In the genomic region with DNA sequence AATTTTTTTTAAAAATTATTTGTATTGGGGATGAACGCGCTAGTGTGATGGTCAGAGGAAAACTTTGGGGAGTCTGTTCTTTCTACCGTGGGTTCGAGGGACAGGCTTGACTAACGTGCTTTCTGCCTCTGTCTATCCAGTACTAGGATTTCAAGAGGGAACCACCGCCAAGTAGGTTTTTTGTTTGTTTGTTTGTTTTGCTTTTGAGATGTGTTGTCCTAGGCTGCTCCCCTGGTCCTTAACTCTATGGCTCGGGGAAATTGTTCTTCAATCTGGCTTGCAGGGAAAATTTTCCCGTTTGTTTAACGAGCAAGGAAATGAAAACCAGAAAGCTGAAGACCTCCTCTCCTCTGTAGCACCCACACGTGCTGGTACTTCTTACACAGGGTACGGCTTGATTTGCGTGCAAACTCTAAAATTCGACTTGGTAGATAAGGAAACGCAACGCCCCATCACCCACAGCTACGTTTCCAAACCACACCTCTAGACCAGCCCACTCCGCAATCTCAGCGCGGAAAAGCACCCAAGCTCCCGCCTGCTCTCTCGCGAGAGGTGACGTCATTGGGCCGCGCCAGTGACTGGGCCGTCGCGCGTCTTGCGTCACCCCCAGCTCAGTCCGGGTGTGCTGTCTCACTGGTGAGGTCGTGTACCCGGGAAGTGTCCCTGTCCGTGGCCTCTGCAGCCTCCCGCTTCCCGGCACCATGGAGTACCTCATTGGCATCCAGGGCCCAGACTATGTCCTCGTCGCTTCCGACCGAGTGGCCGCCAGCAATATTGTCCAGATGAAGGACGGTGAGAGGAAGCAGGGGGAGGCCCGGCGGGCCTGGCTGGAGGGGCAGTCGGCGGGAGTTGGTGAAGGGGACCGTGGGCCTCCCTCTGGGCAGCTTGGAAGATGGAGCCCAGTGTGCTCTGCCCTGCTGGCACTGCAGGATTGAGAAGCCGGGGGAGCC, we compare ENCODE assay signal across 8 mouse cellular contexts. TPM values are rescaled to one million over a fixed set of nuclear protein-coding genes. Genes with fewer than 3 reads are reported as not detected.
A peak's percentile ranks its signal among the peaks of the same experiment; 100 is the strongest.
DNase-seq lines count a peak whose midpoint lies in the region; ATAC-seq and TF ChIP-seq lines count a peak whose summit lies in the region.

A gene (plus strand): TSS at position 577 of the 950 bp plus-strand sequence.

- peak; percentile 71; the same call in 1 of the 2 replicates for TF ChIP-seq EP300 in ES-Bruce4 (IDR thresholded peaks at IDR 0.05; ENCODE audit: insufficient read depth, low read depth, low read length)
- peak; percentile 87 for TF ChIP-seq EP300 in liver, postnatal 0 days (IDR thresholded peaks at IDR 0.05; ENCODE audit: low read depth)

- no peaks in the 10 kb centered on the region for H3K27me3 ChIP-seq in ES-Bruce4 (ENCODE audit: control insufficient read depth, insufficient read depth, low read length, poor library complexity, severe bottlenecking)
- peaks cover 5% of the 10 kb centered on the region; the same call in 1 of the 2 replicates for H3K27me3 ChIP-seq in forebrain, embryonic 13.5 days
- H3K27me3 ChIP-seq in liver, postnatal 0 days (ENCODE audit: insufficient read depth, low read length), result no peaks in the 10 kb centered on the region
- no peaks in the 10 kb centered on the region for H3K27me3 ChIP-seq in neural tube, embryonic 14.5 days (ENCODE audit: control insufficient read depth, insufficient read depth, low read length)

- no peaks in the 10 kb centered on the region for H3K4me1 ChIP-seq in ES-Bruce4 (ENCODE audit: control insufficient read depth, insufficient read depth, low read length)
- peaks cover 17% of the 10 kb centered on the region for H3K4me1 ChIP-seq in forebrain, embryonic 13.5 days
- peaks cover 2% of the 10 kb centered on the region; the same call in 1 of the 2 replicates for H3K4me1 ChIP-seq in liver, postnatal 0 days (ENCODE audit: insufficient read depth)
- H3K4me1 ChIP-seq in neural tube, embryonic 14.5 days (ENCODE audit: control insufficient read depth, insufficient read depth, low read length), result peaks cover 6% of the 10 kb centered on the region; the same call in 1 of the 2 replicates

- H3K9ac ChIP-seq in ES-Bruce4 (ENCODE audit: low read depth, poor library complexity, severe bottlenecking), result peak within 1 kb of the TSS; percentile 91
- peak within 1 kb of the TSS; percentile 99 for H3K9ac ChIP-seq in forebrain, embryonic 13.5 days
- H3K9ac ChIP-seq in liver, postnatal 0 days (replicated peaks), result peak within 1 kb of the TSS; percentile 98
- peak within 1 kb of the TSS; percentile 98 for H3K9ac ChIP-seq in neural tube, embryonic 14.5 days (replicated peaks; ENCODE audit: low read depth, low read length)

- no peaks in the 10 kb centered on the region for H3K36me3 ChIP-seq in ES-Bruce4 (ENCODE audit: control insufficient read depth, insufficient read depth, low read length, poor library complexity, severe bottlenecking)
- H3K36me3 ChIP-seq in forebrain, embryonic 13.5 days (ENCODE audit: poor library complexity, severe bottlenecking), result no peaks in the 10 kb centered on the region
- H3K36me3 ChIP-seq in liver, postnatal 0 days (replicated peaks; ENCODE audit: insufficient read depth, low read length), result no peaks in the 10 kb centered on the region; the same call in 1 of the 2 replicates
- no peaks in the 10 kb centered on the region for H3K36me3 ChIP-seq in neural tube, embryonic 14.5 days (ENCODE audit: control insufficient read depth, insufficient read depth, low read length)

- no peaks in the 10 kb centered on the region for H3K9me3 ChIP-seq in ES-Bruce4 (replicated peaks; ENCODE audit: control insufficient read depth, insufficient read depth, low read length, poor library complexity, severe bottlenecking)
- no peaks in the 10 kb centered on the region for H3K9me3 ChIP-seq in forebrain, embryonic 13.5 days (replicated peaks)
- no peaks in the 10 kb centered on the region for H3K9me3 ChIP-seq in liver, postnatal 0 days (ENCODE audit: low read length)
- no peaks in the 10 kb centered on the region for H3K9me3 ChIP-seq in neural tube, embryonic 14.5 days (ENCODE audit: control insufficient read depth, low read length)

- H3K4me2 ChIP-seq in forebrain, embryonic 13.5 days, result peak within 1 kb of the TSS; percentile 97
- peak within 1 kb of the TSS; percentile 79 for H3K4me2 ChIP-seq in liver, postnatal 0 days (ENCODE audit: low read depth, low read length)
- peak within 1 kb of the TSS; percentile 89 for H3K4me2 ChIP-seq in neural tube, embryonic 14.5 days (ENCODE audit: low read depth, low read length)

- no peak for TF ChIP-seq CTCF in ES-Bruce4 (IDR thresholded peaks at IDR 0.05; ENCODE audit: low read depth, low read length)
- TF ChIP-seq CTCF in liver, postnatal 0 days (IDR thresholded peaks at IDR 0.05; ENCODE audit: low read depth), result no peak

- peak; percentile 96 for ATAC-seq in cerebellum, adult (ENCODE audit: insufficient number of reproducible peaks, low FRiP score, low TSS enrichment)
- peak; percentile 98 for ATAC-seq in forebrain, embryonic 13.5 days
- peak; percentile 99 for ATAC-seq in liver, postnatal 0 days
- ATAC-seq in neural tube, embryonic 14.5 days (ENCODE audit: low read depth), result peak; percentile 97

- 0 out of 2 replicates have a peak within 1 kb of the TSS, but pooled peaks have one; percentile 6 for H3K27ac ChIP-seq in ES-Bruce4 (ENCODE audit: insufficient read depth, low read length)
- H3K27ac ChIP-seq in forebrain, embryonic 13.5 days, result peak within 1 kb of the TSS; percentile 76
- H3K27ac ChIP-seq in liver, postnatal 0 days (ENCODE audit: low read depth), result peak within 1 kb of the TSS; percentile 85
- peak within 1 kb of the TSS; percentile 85 for H3K27ac ChIP-seq in neural tube, embryonic 14.5 days (ENCODE audit: low read depth, low read length)

- H3K4me3 ChIP-seq in ES-Bruce4 (ENCODE audit: low read depth, low read length), result peak within 1 kb of the TSS; percentile 71
- H3K4me3 ChIP-seq in forebrain, embryonic 13.5 days, result peak within 1 kb of the TSS; percentile 100
- peak within 1 kb of the TSS; percentile 97 for H3K4me3 ChIP-seq in liver, postnatal 0 days (ENCODE audit: low read depth, low read length)
- peak within 1 kb of the TSS; percentile 100 for H3K4me3 ChIP-seq in neural tube, embryonic 14.5 days (ENCODE audit: low read depth, low read length)

- TF ChIP-seq POLR2A in ES-Bruce4 (IDR thresholded peaks at IDR 0.05; ENCODE audit: insufficient read depth, low read length), result peak; percentile 82

- DNase-seq in heart, postnatal 10 days, result peak; percentile 99 to 100
- peak; percentile 90 for DNase-seq in large intestine, adult 2 months (ENCODE audit: low read depth, low spot score)
- peak; percentile 100 for DNase-seq in liver, postnatal 0 days
- DNase-seq in testis, postnatal 10 days (ENCODE audit: low spot score), result peak; percentile 100

- WGBS in forebrain, embryonic 13.5 days, result 4% methylated on average over 48 of the region's 48 CpGs
- WGBS in large intestine, adult 2 months, result 2% methylated on average over 48 of the region's 48 CpGs
- 3% methylated on average over 48 of the region's 48 CpGs for WGBS in liver, postnatal 0 days (ENCODE audit: insufficient replicate concordance)
- WGBS in neural tube, embryonic 14.5 days, result 4% methylated on average over 48 of the region's 48 CpGs

- intact Hi-C loops in heart, postnatal 10 days (cut with DNase I), result loop anchor here (5.0 kb wide), 1 partner anchor 65 kb away; no protein-coding TSS in a partner anchor

RNA-seq across cellular contexts. Expression of the gene that starts here (rescaled TPM):
- polyA plus RNA-seq in ES-Bruce4 (2011; ENCODE audit: insufficient read depth, insufficient read length, low read depth, missing spikeins), result 339 and 375 TPM in 2 replicates
- polyA plus RNA-seq in forebrain, embryonic 13.5 days (2015; fragmentation: Nextera tagmentation; extraction: Ambion mirVana), result 526 and 541 TPM in 2 replicates
- 100 to 1,000 TPM; 148 to 157 TPM for total RNA-seq in heart, postnatal 10 days (2021)
- 243 and 268 TPM in 2 replicates for polyA plus RNA-seq in large intestine, adult 2 months (2012; rRNA removed)
- 218 and 239 TPM in 2 replicates for polyA plus RNA-seq in liver, postnatal 0 days (2015; fragmentation: Nextera tagmentation; extraction: Ambion mirVana)
- 420 and 451 TPM in 2 replicates for polyA plus RNA-seq in neural tube, embryonic 14.5 days (2014; fragmentation: Nextera tagmentation; extraction: Ambion mirVana)

Comparison
In these comparisons a context has a peak if more than half of its experiments do, and no peak if none do; other contexts are left out.
1. Peak in every context shown above with its lines: DNase-seq, ATAC-seq, H3K4me3 ChIP-seq and H3K27ac ChIP-seq.
2. H3K27ac ChIP-seq: peak in every context shown above with its lines; median percentile 85 in liver, postnatal 0 days; 85 in neural tube, embryonic 14.5 days; 76 in forebrain, embryonic 13.5 days; 6 in ES-Bruce4.